Mouse (Mus musculus) macrophage (primary cell): ENCODE data around the gene Slc25a30. TPM values are rescaled to one million over a fixed set of nuclear protein-coding genes. Genes with fewer than 3 reads are reported as not detected.

Source experiments
- polyA plus RNA-seq: library from polyadenylated mRNA; stranded (reverse); fragments of 250-400 nt; gene quantifications from 3 replicates; pipeline ENCODE4 v1.2.4, GENCODE M21; 2018; ENCODE audit warnings: inconsistent platforms

The Slc25a30 gene
- polyA plus RNA-seq, 1 experiment from 2014 or later, result 14.1 TPM

Other genes starting within 250 kb of the Slc25a30 start
- not detected in 3 replicates for gene Spert, start 193.9 kb downstream of the Slc25a30 start, polyA plus RNA-seq
- not detected in 3 replicates for gene Erich6b, start 144.8 kb downstream of the Slc25a30 start, polyA plus RNA-seq
- 15.9 to 17.5 TPM (median 16.1 TPM) in 3 replicates for gene Cog3, start 32.5 kb downstream of the Slc25a30 start, polyA plus RNA-seq
- gene Tpt1, start 58.1 kb upstream of the Slc25a30 start, polyA plus RNA-seq, result 3,757 to 4,485 TPM (median 4,124 TPM) in 3 replicates
- gene Kctd4, start 168.0 kb upstream of the Slc25a30 start, polyA plus RNA-seq, result not detected in 3 replicates
- gene Gtf2f2, start 223.8 kb upstream of the Slc25a30 start, polyA plus RNA-seq, result 19.5 to 40.8 TPM (median 40.3 TPM) in 3 replicates